ENCODE assay signal across 28 mouse cellular contexts in genomic region chr3:90600036-90600435, GRCm38 (mm10). TPM values are rescaled to one million over a fixed set of nuclear protein-coding genes. Genes with fewer than 3 reads are reported as not detected.
DNase-seq lines count a peak whose midpoint lies in the region; ATAC-seq and TF ChIP-seq lines count a peak whose summit lies in the region.
"Had no signal": no experiment of that assay in that cellular context is flagged by ENCODE, and none has a peak within 500 bp of the region (broad histone marks: within the 10 kb centered on the region; RNA-seq: fewer than 3 reads in every experiment).

No protein-coding gene starts in this region.

- H3K9ac ChIP-seq in hindbrain, embryonic 13.5 days: no peak overlapping the region
- H3K9ac ChIP-seq in embryonic facial prominence, embryonic 13.5 days: no peak overlapping the region
- no peak overlapping the region for H3K9ac ChIP-seq in stomach, postnatal 0 days (ENCODE audit: low read length)
- H3K9ac ChIP-seq: embryonic facial prominence, embryonic 12.5 days; heart, embryonic 15.5 days had no signal

- DNase-seq in gastrocnemius, adult 2 months: no peak
- DNase-seq in gastrocnemius, adult 8-10 months (ENCODE audit: low spot score in 2 of 2): no peak
- no peak for DNase-seq in hindbrain, embryonic 10.5 days (ENCODE audit: low spot score)
- DNase-seq in stomach, postnatal 0 days (ENCODE audit: low spot score): no peak
- no peak for DNase-seq in urinary bladder, postnatal 14 days (ENCODE audit: low spot score)
- DNase-seq: adrenal gland, adult 8-10 months; B cell, adult 2 months; cerebellum, adult 11 months; cerebellum, adult 8-10 months; cerebellum, postnatal 14 days; embryo, embryonic 11 days; gastrocnemius, postnatal 10 days had no signal

- no peaks in the 10 kb centered on the region for H3K27me3 ChIP-seq in hindbrain, embryonic 10.5 days (ENCODE audit: insufficient read depth, poor library complexity, severe bottlenecking)
- no peaks in the 10 kb centered on the region for H3K27me3 ChIP-seq in hindbrain, embryonic 13.5 days
- H3K27me3 ChIP-seq in embryonic facial prominence, embryonic 13.5 days: no peaks in the 10 kb centered on the region
- no peaks in the 10 kb centered on the region for H3K27me3 ChIP-seq in stomach, postnatal 0 days (ENCODE audit: control insufficient read depth, insufficient read depth, low read length)
- H3K27me3 ChIP-seq: embryonic facial prominence, embryonic 12.5 days; heart, embryonic 15.5 days had no signal

- TF ChIP-seq CTCF in gastrocnemius, adult 2 months (IDR thresholded peaks at IDR 0.05): no peak
- no peak for TF ChIP-seq CTCF in stomach, postnatal 0 days (IDR thresholded peaks at IDR 0.05; ENCODE audit: low read depth)

- WGBS in hindbrain, embryonic 10.5 days: 79% methylated on average over 6 of the region's 6 CpGs
- WGBS in hindbrain, embryonic 13.5 days: 87% methylated on average over 6 of the region's 6 CpGs
- WGBS in embryonic facial prominence, embryonic 13.5 days: 70% methylated on average over 6 of the region's 6 CpGs
- WGBS in stomach, postnatal 0 days: 74% methylated on average over 6 of the region's 6 CpGs

- no peak for ATAC-seq in hindbrain, embryonic 13.5 days (ENCODE audit: low FRiP score)
- ATAC-seq in embryonic facial prominence, embryonic 13.5 days (ENCODE audit: insufficient number of reproducible peaks, insufficient read depth, low FRiP score, low TSS enrichment, low read depth): no peak
- no peak for ATAC-seq in stomach, postnatal 0 days (ENCODE audit: low FRiP score, low TSS enrichment)
- ATAC-seq: CD4-positive, CD25-positive, alpha-beta regulatory T cell, adult 4 months; forebrain, embryonic 14.5 days; hindbrain, embryonic 16.5 days; inflammation-experienced regulatory T-cells, adult 6 months had no signal

- no peak overlapping the region for H3K4me2 ChIP-seq in hindbrain, embryonic 13.5 days
- no peak overlapping the region for H3K4me2 ChIP-seq in embryonic facial prominence, embryonic 13.5 days
- H3K4me2 ChIP-seq in stomach, postnatal 0 days (replicated peaks; ENCODE audit: low read depth): no peak overlapping the region
- H3K4me2 ChIP-seq: embryonic facial prominence, embryonic 12.5 days; heart, embryonic 15.5 days had no signal

- no peak overlapping the region for H3K4me3 ChIP-seq in gastrocnemius, adult 2 months
- no peak overlapping the region for H3K4me3 ChIP-seq in hindbrain, embryonic 10.5 days
- H3K4me3 ChIP-seq in hindbrain, embryonic 13.5 days: no peak overlapping the region
- H3K4me3 ChIP-seq in embryonic facial prominence, embryonic 13.5 days: no peak overlapping the region
- no peak overlapping the region for H3K4me3 ChIP-seq in stomach, postnatal 0 days (ENCODE audit: low read depth, low read length)
- H3K4me3 ChIP-seq: embryonic facial prominence, embryonic 12.5 days; erythroblast, embryonic 14.5 days; forebrain, embryonic 10.5 days; heart, embryonic 15.5 days had no signal

- H3K36me3 ChIP-seq in hindbrain, embryonic 10.5 days: no peaks in the 10 kb centered on the region
- H3K36me3 ChIP-seq in hindbrain, embryonic 13.5 days: no peaks in the 10 kb centered on the region
- H3K36me3 ChIP-seq in embryonic facial prominence, embryonic 13.5 days: no peaks in the 10 kb centered on the region
- no peaks in the 10 kb centered on the region for H3K36me3 ChIP-seq in stomach, postnatal 0 days (ENCODE audit: control insufficient read depth, insufficient read depth, low read length)
- H3K36me3 ChIP-seq: embryonic facial prominence, embryonic 12.5 days; forebrain, embryonic 10.5 days; G1E; heart, embryonic 15.5 days had no signal

- no peak for TF ChIP-seq EP300 in stomach, postnatal 0 days (optimal IDR thresholded peaks at IDR 0.05)

- no peaks in the 10 kb centered on the region for H3K9me3 ChIP-seq in hindbrain, embryonic 10.5 days
- no peaks in the 10 kb centered on the region for H3K9me3 ChIP-seq in hindbrain, embryonic 13.5 days
- H3K9me3 ChIP-seq in embryonic facial prominence, embryonic 13.5 days: no peaks in the 10 kb centered on the region
- no peaks in the 10 kb centered on the region for H3K9me3 ChIP-seq in stomach, postnatal 0 days (ENCODE audit: control insufficient read depth, low read length)
- H3K9me3 ChIP-seq: embryonic facial prominence, embryonic 12.5 days; forebrain, embryonic 10.5 days; G1E; heart, embryonic 15.5 days had no signal

- H3K27ac ChIP-seq in gastrocnemius, adult 2 months: peak overlapping the region; percentile 72
- peak overlapping the region; percentile 16; the same call in 1 of the 2 replicates for H3K27ac ChIP-seq in hindbrain, embryonic 10.5 days
- no peak overlapping the region for H3K27ac ChIP-seq in hindbrain, embryonic 13.5 days
- peak overlapping the region; percentile 60; the same call in 1 of the 2 replicates for H3K27ac ChIP-seq in embryonic facial prominence, embryonic 13.5 days
- 0 out of 2 replicates have a peak overlapping the region, but pooled peaks have one; percentile 49 for H3K27ac ChIP-seq in stomach, postnatal 0 days (replicated peaks)
- H3K27ac ChIP-seq: embryonic facial prominence, embryonic 12.5 days; forebrain, embryonic 10.5 days; heart, embryonic 15.5 days had no signal

- peaks cover 9% of the 10 kb centered on the region; the same call in 1 of the 2 replicates for H3K4me1 ChIP-seq in hindbrain, embryonic 10.5 days (replicated peaks)
- peaks cover 9% of the 10 kb centered on the region; the same call in 1 of the 2 replicates for H3K4me1 ChIP-seq in hindbrain, embryonic 13.5 days (replicated peaks)
- peaks cover 46% of the 10 kb centered on the region for H3K4me1 ChIP-seq in embryonic facial prominence, embryonic 13.5 days
- peaks cover 17% of the 10 kb centered on the region for H3K4me1 ChIP-seq in stomach, postnatal 0 days (replicated peaks; ENCODE audit: control insufficient read depth, insufficient read depth)

- intact Hi-C loops in gastrocnemius, adult 2 months (cut with DNase I): no loop called here

RNA-seq across cellular contexts. Expression of gene Gm42674, which starts 1.7 kb away (rescaled TPM):
- not detected for total RNA-seq in gastrocnemius, adult 2 months (2021)
- not detected for total RNA-seq in gastrocnemius, adult 8-10 months (2022)
- polyA plus RNA-seq in hindbrain, embryonic 10.5 days (2016; fragmentation: Nextera tagmentation; extraction: Ambion mirVana): not detected in 2 replicates
- not detected in 2 replicates for polyA plus RNA-seq in hindbrain, embryonic 13.5 days (2015; fragmentation: Nextera tagmentation; extraction: Ambion mirVana)
- polyA plus RNA-seq in embryonic facial prominence, embryonic 13.5 days (2015; fragmentation: Nextera tagmentation; extraction: Ambion mirVana): not detected in 2 replicates
- not detected in 2 replicates for polyA plus RNA-seq in stomach, postnatal 0 days (2015; fragmentation: Nextera tagmentation; extraction: Ambion mirVana)
- total RNA-seq: adrenal gland, adult 8-10 months; adrenal gland, postnatal 36 days; common myeloid progenitor, adult 5-6 weeks; G1E; gastrocnemius, postnatal 10 days; gastrocnemius, postnatal 4 days; heart, postnatal 14 days had no signal
- polyA plus RNA-seq: CD4-positive, CD25-positive, alpha-beta regulatory T cell, adult 4 months; embryonic facial prominence, embryonic 12.5 days; erythroblast, embryonic 14.5 days; forebrain, embryonic 10.5 days; forebrain, embryonic 14.5 days; G1E; heart, embryonic 15.5 days; hindbrain, embryonic 11.5 days; inflammation-experienced regulatory T-cells, adult 6 months had no signal

RNA-seq across cellular contexts. Expression of gene S100a4, which starts 3.5 kb away (rescaled TPM):
- 10 to 100 TPM in 1 of 2 experiments, 1 to 10 TPM in 1; 9.5 to 17.4 TPM for total RNA-seq in gastrocnemius, adult 2 months (2021)
- total RNA-seq in gastrocnemius, adult 8-10 months (2022): 10 to 100 TPM in 2 of 4 experiments, 1 to 10 TPM in 2; 4.9 to 29.2 (median 11.3) TPM
- polyA plus RNA-seq in hindbrain, embryonic 10.5 days (2016; fragmentation: Nextera tagmentation; extraction: Ambion mirVana): not detected in 2 replicates
- 0.75 and 1.5 TPM in 2 replicates for polyA plus RNA-seq in hindbrain, embryonic 13.5 days (2015; fragmentation: Nextera tagmentation; extraction: Ambion mirVana)
- 18.8 and 19.2 TPM in 2 replicates for polyA plus RNA-seq in embryonic facial prominence, embryonic 13.5 days (2015; fragmentation: Nextera tagmentation; extraction: Ambion mirVana)
- 12.1 and 17.4 TPM in 2 replicates for polyA plus RNA-seq in stomach, postnatal 0 days (2015; fragmentation: Nextera tagmentation; extraction: Ambion mirVana)
- total RNA-seq: G1E had no signal
- polyA plus RNA-seq: erythroblast, embryonic 14.5 days; forebrain, embryonic 10.5 days; G1E had no signal

RNA-seq across cellular contexts. Expression of gene S100a5, which starts 8.3 kb away (rescaled TPM):
- total RNA-seq in gastrocnemius, adult 2 months (2021): 1 to 10 TPM in 1 of 2 experiments, not detected in 1; 2.7 TPM
- total RNA-seq in gastrocnemius, adult 8-10 months (2022): 1 to 10 TPM in 2 of 4 experiments, under 1 TPM in 1, not detected in 1; 0.68 to 2.5 (median 2.2) TPM
- not detected in 2 replicates for polyA plus RNA-seq in hindbrain, embryonic 10.5 days (2016; fragmentation: Nextera tagmentation; extraction: Ambion mirVana)
- not detected in 2 replicates for polyA plus RNA-seq in hindbrain, embryonic 13.5 days (2015; fragmentation: Nextera tagmentation; extraction: Ambion mirVana)
- not detected in 2 replicates for polyA plus RNA-seq in embryonic facial prominence, embryonic 13.5 days (2015; fragmentation: Nextera tagmentation; extraction: Ambion mirVana)
- 9.6 and 10.5 TPM in 2 replicates for polyA plus RNA-seq in stomach, postnatal 0 days (2015; fragmentation: Nextera tagmentation; extraction: Ambion mirVana)
- total RNA-seq: adrenal gland, adult 8-10 months; adrenal gland, postnatal 36 days; common myeloid progenitor, adult 5-6 weeks; G1E; gastrocnemius, postnatal 10 days; gastrocnemius, postnatal 4 days; heart, postnatal 14 days had no signal
- polyA plus RNA-seq: CD4-positive, CD25-positive, alpha-beta regulatory T cell, adult 4 months; erythroblast, embryonic 14.5 days; forebrain, embryonic 10.5 days; forebrain, embryonic 14.5 days; G1E; heart, embryonic 15.5 days; hindbrain, embryonic 11.5 days; hindbrain, embryonic 16.5 days; inflammation-experienced regulatory T-cells, adult 6 months had no signal

RNA-seq across cellular contexts. Expression of gene S100a2, which starts 10.0 kb away (rescaled TPM):
- total RNA-seq in gastrocnemius, adult 2 months (2021): not detected
- not detected for total RNA-seq in gastrocnemius, adult 8-10 months (2022)
- not detected in 2 replicates for polyA plus RNA-seq in hindbrain, embryonic 10.5 days (2016; fragmentation: Nextera tagmentation; extraction: Ambion mirVana)
- not detected in 2 replicates for polyA plus RNA-seq in hindbrain, embryonic 13.5 days (2015; fragmentation: Nextera tagmentation; extraction: Ambion mirVana)
- polyA plus RNA-seq in embryonic facial prominence, embryonic 13.5 days (2015; fragmentation: Nextera tagmentation; extraction: Ambion mirVana): not detected in 2 replicates
- polyA plus RNA-seq in stomach, postnatal 0 days (2015; fragmentation: Nextera tagmentation; extraction: Ambion mirVana): 0.65 and 1.2 TPM in 2 replicates
- total RNA-seq: adrenal gland, adult 8-10 months; adrenal gland, postnatal 36 days; common myeloid progenitor, adult 5-6 weeks; G1E; gastrocnemius, postnatal 10 days; gastrocnemius, postnatal 4 days; heart, postnatal 14 days had no signal
- polyA plus RNA-seq: CD4-positive, CD25-positive, alpha-beta regulatory T cell, adult 4 months; embryonic facial prominence, embryonic 12.5 days; erythroblast, embryonic 14.5 days; forebrain, embryonic 10.5 days; forebrain, embryonic 14.5 days; G1E; heart, embryonic 15.5 days; hindbrain, embryonic 11.5 days; hindbrain, embryonic 16.5 days had no signal

RNA-seq across cellular contexts. Expression of gene S100a6, which starts 12.6 kb away (rescaled TPM):
- total RNA-seq in gastrocnemius, adult 2 months (2021): 100 to 1,000 TPM in 1 of 2 experiments, 10 to 100 TPM in 1; 52.2 to 123 TPM
- total RNA-seq in gastrocnemius, adult 8-10 months (2022): 10 to 100 TPM; 38.3 to 90.6 (median 55.1) TPM
- 14.4 and 18.3 TPM in 2 replicates for polyA plus RNA-seq in hindbrain, embryonic 10.5 days (2016; fragmentation: Nextera tagmentation; extraction: Ambion mirVana)
- polyA plus RNA-seq in hindbrain, embryonic 13.5 days (2015; fragmentation: Nextera tagmentation; extraction: Ambion mirVana): 38.4 and 42.3 TPM in 2 replicates
- polyA plus RNA-seq in embryonic facial prominence, embryonic 13.5 days (2015; fragmentation: Nextera tagmentation; extraction: Ambion mirVana): 89.9 and 97.9 TPM in 2 replicates
- polyA plus RNA-seq in stomach, postnatal 0 days (2015; fragmentation: Nextera tagmentation; extraction: Ambion mirVana): 3,650 and 3,685 TPM in 2 replicates
- total RNA-seq: G1E had no signal
- polyA plus RNA-seq: erythroblast, embryonic 14.5 days; G1E had no signal
